Mouse (Mus musculus): ENCODE data around the gene Pla2g6. TPM values are rescaled to one million over a fixed set of nuclear protein-coding genes. Genes with fewer than 3 reads are reported as not detected.
A peak's percentile ranks its signal among the peaks of the same experiment; 100 is the strongest.

Gene Pla2g6
- polyA plus RNA-seq, 1 experiment, result 303 TPM

GRCm38 (mm10) chr15:79273020-79273419 is 55.2 kb downstream of the Pla2g6 start:
- H3K4me3 ChIP-seq (ENCODE audit: control insufficient read depth, low read depth, low read length), result no peak overlapping the region
- H3K27ac ChIP-seq (ENCODE audit: control insufficient read depth, insufficient read depth, low read depth, low read length), result no peak overlapping the region
- peaks cover 16% of the 10 kb centered on the region for H3K4me1 ChIP-seq (ENCODE audit: control insufficient read depth, insufficient read depth, low read length)
- no peaks in the 10 kb centered on the region for H3K27me3 ChIP-seq (ENCODE audit: control insufficient read depth, insufficient read depth, low read length)
- H3K36me3 ChIP-seq (ENCODE audit: control insufficient read depth, insufficient read depth, low read length), result no peaks in the 10 kb centered on the region
- no peak for TF ChIP-seq CTCF (IDR thresholded peaks at IDR 0.05; ENCODE audit: control insufficient read depth, insufficient read depth, insufficient replicate concordance, low read depth, low read length)
- no peak for TF ChIP-seq POLR2A (IDR thresholded peaks at IDR 0.05; ENCODE audit: control insufficient read depth, low read depth, low read length)

DNA sequence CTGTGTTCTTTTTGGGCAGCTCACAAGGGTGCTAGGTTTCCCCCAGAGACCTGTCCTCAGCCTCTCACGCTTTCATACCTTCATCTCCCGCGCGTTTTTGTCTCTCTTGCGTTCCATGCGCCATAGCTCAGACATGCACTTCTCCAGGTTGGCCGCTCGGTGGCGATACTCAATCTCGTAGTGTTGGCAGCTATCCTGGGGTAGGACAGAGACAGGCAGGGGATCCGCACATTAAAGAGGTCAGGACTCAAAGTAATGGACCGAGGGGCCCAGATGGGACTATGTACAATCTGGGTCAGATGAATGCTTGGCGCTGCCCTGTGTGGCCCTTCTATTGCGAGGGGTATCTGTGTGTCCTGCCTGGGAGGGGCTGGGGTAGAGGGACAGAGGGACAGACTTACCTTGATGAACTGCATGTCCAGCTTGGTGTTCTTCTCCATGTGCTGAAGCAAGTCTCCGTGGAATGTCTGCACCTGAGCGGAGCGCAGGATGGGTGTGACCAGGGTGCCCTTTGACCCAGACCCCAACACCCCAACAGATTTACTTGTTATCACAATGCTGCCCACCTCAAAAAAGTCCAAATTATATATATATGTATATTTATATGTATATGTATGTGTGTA is 57.0 kb downstream of the Pla2g6 start:
- Histone ChIP-seq H3K27ac (ENCODE audit: control insufficient read depth, insufficient read depth, low read depth, low read length) (no peak overlapping the region), H3K4me1 (ENCODE audit: control insufficient read depth, insufficient read depth, low read length) (peaks cover 16% of the 10 kb centered on the region), H3K27me3 (ENCODE audit: control insufficient read depth, insufficient read depth, low read length) (no peaks in the 10 kb centered on the region), H3K36me3 (ENCODE audit: control insufficient read depth, insufficient read depth, low read length) (no peaks in the 10 kb centered on the region), H3K4me3 (ENCODE audit: control insufficient read depth, low read depth, low read length) (peak overlapping the region; percentile 60; the same call in 1 of the 2 replicates)
- peak; percentile 74; the same call in 1 of the 2 replicates for TF ChIP-seq CTCF (IDR thresholded peaks at IDR 0.05; ENCODE audit: control insufficient read depth, insufficient read depth, insufficient replicate concordance, low read depth, low read length)
- no peak for TF ChIP-seq POLR2A (IDR thresholded peaks at IDR 0.05; ENCODE audit: control insufficient read depth, low read depth, low read length)

DNA sequence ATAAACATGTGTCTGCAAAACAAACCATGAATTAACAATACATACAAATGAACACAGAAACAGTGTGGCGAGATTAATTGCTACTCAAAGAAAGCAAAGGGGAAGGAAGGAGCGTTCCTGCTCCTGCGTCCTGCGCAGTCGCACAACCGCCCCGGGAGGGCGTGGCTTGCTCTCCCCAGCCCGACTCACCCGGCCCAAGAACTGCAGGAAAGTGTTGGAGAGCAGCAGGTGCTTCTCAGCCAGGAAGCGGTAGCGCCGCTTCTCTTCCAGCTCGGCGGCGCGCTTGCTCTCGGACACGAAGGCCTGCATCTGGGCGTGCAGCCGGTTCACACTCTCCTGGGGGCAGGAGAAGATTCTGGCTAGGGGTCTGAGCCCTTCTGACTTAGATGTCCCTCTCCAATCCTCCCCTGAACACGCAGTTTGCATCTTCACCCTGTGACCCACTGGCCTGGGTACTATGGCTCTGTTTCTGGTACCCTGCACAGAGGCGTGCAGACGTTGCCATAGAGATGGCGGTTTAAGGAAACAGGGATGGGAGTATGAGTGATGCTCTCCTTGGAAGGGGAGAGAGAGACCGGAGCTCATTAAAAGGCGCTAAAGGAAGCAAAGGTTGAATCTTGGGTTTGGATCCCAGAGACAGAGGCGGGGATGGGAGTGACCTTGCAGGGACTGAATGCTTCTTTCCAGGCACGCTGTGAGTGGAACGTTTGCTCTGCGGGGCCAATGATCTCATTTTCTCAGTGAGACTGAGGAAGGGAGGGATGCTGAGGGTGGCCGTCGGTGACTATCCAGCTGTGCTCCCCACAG is 57.7 kb downstream of the Pla2g6 start:
- Histone ChIP-seq H3K27ac (ENCODE audit: control insufficient read depth, insufficient read depth, low read depth, low read length) (no peak overlapping the region), H3K27me3 (ENCODE audit: control insufficient read depth, insufficient read depth, low read length) (no peaks in the 10 kb centered on the region), H3K4me3 (ENCODE audit: control insufficient read depth, low read depth, low read length) (peak overlapping the region; percentile 60), H3K4me1 (ENCODE audit: control insufficient read depth, insufficient read depth, low read length) (peaks cover 16% of the 10 kb centered on the region), H3K36me3 (ENCODE audit: control insufficient read depth, insufficient read depth, low read length) (no peaks in the 10 kb centered on the region)
- no peak for TF ChIP-seq POLR2A (IDR thresholded peaks at IDR 0.05; ENCODE audit: control insufficient read depth, low read depth, low read length)
- TF ChIP-seq CTCF (IDR thresholded peaks at IDR 0.05; ENCODE audit: control insufficient read depth, insufficient read depth, insufficient replicate concordance, low read depth, low read length), result no peak; the same call in 1 of the 2 replicates

- no peak overlapping the region for H3K27ac ChIP-seq (ENCODE audit: control insufficient read depth, insufficient read depth, low read depth, low read length)
- no peaks in the 10 kb centered on the region for H3K36me3 ChIP-seq (ENCODE audit: control insufficient read depth, insufficient read depth, low read length)
- TF ChIP-seq POLR2A (IDR thresholded peaks at IDR 0.05; ENCODE audit: control insufficient read depth, low read depth, low read length), result no peak
- TF ChIP-seq CTCF (IDR thresholded peaks at IDR 0.05; ENCODE audit: control insufficient read depth, insufficient read depth, insufficient replicate concordance, low read depth, low read length), result no peak
- H3K27me3 ChIP-seq (ENCODE audit: control insufficient read depth, insufficient read depth, low read length), result no peaks in the 10 kb centered on the region
- peaks cover 16% of the 10 kb centered on the region for H3K4me1 ChIP-seq (ENCODE audit: control insufficient read depth, insufficient read depth, low read length)
- H3K4me3 ChIP-seq (ENCODE audit: control insufficient read depth, low read depth, low read length), result no peak overlapping the region
Measured at GRCm38 (mm10) chr15:79268521-79268920, 59.7 kb downstream of the Pla2g6 start.

DNA sequence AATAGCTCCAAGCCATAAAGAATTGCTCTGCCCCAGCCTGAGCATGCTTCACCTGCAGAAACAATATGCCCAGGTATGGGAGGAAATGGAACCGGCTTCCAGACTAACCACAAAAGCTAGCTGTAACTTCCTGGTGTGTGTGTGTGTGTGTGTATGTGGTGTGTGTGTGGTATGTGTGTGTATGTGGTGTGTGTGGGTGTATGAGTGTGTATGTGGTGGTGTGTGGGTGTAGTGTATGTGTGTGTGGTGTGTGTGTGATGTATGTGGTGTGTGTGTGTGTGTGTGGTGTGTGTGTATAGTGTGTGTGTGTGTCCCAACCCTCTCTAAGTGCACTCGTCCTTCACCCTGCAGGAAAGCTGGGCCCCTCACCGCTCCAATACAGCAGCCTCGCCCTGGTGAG is 62.8 kb downstream of the Pla2g6 start:
- TF ChIP-seq POLR2A (IDR thresholded peaks at IDR 0.05; ENCODE audit: control insufficient read depth, low read depth, low read length) (no peak), CTCF (IDR thresholded peaks at IDR 0.05; ENCODE audit: control insufficient read depth, insufficient read depth, insufficient replicate concordance, low read depth, low read length) (no peak)
- Histone ChIP-seq H3K36me3 (ENCODE audit: control insufficient read depth, insufficient read depth, low read length) (no peaks in the 10 kb centered on the region), H3K27ac (ENCODE audit: control insufficient read depth, insufficient read depth, low read depth, low read length) (no peak overlapping the region), H3K4me1 (ENCODE audit: control insufficient read depth, insufficient read depth, low read length) (peaks cover 13% of the 10 kb centered on the region), H3K27me3 (ENCODE audit: control insufficient read depth, insufficient read depth, low read length) (peaks cover 2% of the 10 kb centered on the region; the same call in 1 of the 2 replicates), H3K4me3 (ENCODE audit: control insufficient read depth, low read depth, low read length) (no peak overlapping the region)

- H3K36me3 ChIP-seq (ENCODE audit: control insufficient read depth, insufficient read depth, low read length), result no peaks in the 10 kb centered on the region
- no peak overlapping the region for H3K27ac ChIP-seq (ENCODE audit: control insufficient read depth, insufficient read depth, low read depth, low read length)
- TF ChIP-seq CTCF (IDR thresholded peaks at IDR 0.05; ENCODE audit: control insufficient read depth, insufficient read depth, insufficient replicate concordance, low read depth, low read length) (no peak), POLR2A (IDR thresholded peaks at IDR 0.05; ENCODE audit: control insufficient read depth, low read depth, low read length) (no peak)
- peaks cover 10% of the 10 kb centered on the region for H3K4me1 ChIP-seq (ENCODE audit: control insufficient read depth, insufficient read depth, low read length)
- H3K4me3 ChIP-seq (ENCODE audit: control insufficient read depth, low read depth, low read length), result no peak overlapping the region
- peaks cover 2% of the 10 kb centered on the region; the same call in 1 of the 2 replicates for H3K27me3 ChIP-seq (ENCODE audit: control insufficient read depth, insufficient read depth, low read length)
Measured at GRCm38 (mm10) chr15:79263726-79264125, 64.5 kb downstream of the Pla2g6 start.

DNA sequence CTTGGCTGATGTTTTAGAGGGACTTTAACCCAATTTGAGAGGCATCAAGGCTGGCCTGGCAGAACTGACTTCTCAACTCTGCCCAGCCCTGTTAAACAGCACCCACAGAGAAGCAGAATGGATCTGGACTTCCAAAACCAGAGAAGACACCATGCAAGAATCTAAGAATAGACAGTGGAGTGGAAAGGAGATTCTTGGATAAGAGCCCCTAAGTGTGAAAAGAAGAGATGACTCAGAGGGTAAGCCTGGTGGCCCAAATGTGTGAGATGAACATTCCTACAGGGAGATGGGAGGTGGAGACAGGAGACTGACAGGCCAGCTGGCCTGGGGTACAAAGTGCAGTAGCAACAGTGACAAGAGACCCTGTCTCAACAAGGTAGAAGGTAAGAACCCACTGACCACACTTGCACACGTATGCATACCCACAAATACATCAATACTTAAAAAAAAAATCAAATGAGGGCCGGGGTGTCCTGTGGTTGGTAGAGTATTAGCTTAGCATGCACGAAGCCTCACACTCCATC is 65.3 kb downstream of the Pla2g6 start:
- Histone ChIP-seq H3K4me1 (ENCODE audit: control insufficient read depth, insufficient read depth, low read length) (peaks cover 12% of the 10 kb centered on the region), H3K27ac (ENCODE audit: control insufficient read depth, insufficient read depth, low read depth, low read length) (no peak overlapping the region), H3K27me3 (ENCODE audit: control insufficient read depth, insufficient read depth, low read length) (peaks cover 2% of the 10 kb centered on the region; the same call in 1 of the 2 replicates), H3K36me3 (ENCODE audit: control insufficient read depth, insufficient read depth, low read length) (no peaks in the 10 kb centered on the region), H3K4me3 (ENCODE audit: control insufficient read depth, low read depth, low read length) (no peak overlapping the region)
- TF ChIP-seq POLR2A (IDR thresholded peaks at IDR 0.05; ENCODE audit: control insufficient read depth, low read depth, low read length), result no peak
- no peak for TF ChIP-seq CTCF (IDR thresholded peaks at IDR 0.05; ENCODE audit: control insufficient read depth, insufficient read depth, insufficient replicate concordance, low read depth, low read length)

Measured in testis, adult 2 months (tissue).